ENCODE assay signal across 18 mouse cellular contexts in the genomic region with DNA sequence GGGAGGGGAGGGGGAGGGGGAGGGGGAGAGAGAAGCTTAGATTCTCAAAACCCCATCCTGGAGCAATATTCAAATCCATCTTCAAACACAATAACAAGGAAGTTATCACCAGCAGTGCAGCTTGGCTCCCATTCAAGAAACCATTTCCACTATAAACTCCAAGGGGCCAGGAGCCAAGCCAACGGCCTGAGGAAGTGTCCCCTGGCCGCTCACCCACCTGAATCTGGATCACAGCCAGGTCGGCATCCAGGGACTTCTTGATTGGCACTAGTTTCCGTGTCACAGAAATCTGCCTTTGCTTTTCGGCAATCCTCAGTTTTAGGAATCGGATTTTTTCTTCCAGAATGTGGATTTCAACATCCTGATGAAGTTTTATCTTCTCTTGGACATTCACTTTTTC.
DNase-seq lines count a peak whose midpoint lies in the region; ATAC-seq and TF ChIP-seq lines count a peak whose summit lies in the region.
"Had no signal": no experiment of that assay in that cellular context is flagged by ENCODE, and none has a peak within 500 bp of the region (broad histone marks: within the 10 kb centered on the region; RNA-seq: fewer than 3 reads in every experiment).

No protein-coding gene starts in this region.

- no peak for ATAC-seq in heart, embryonic 12.5 days (ENCODE audit: insufficient number of reproducible peaks, low FRiP score)
- no peak for ATAC-seq in limb, embryonic 14.5 days (ENCODE audit: low FRiP score, low read depth)
- ATAC-seq in erythroid progenitor cell, adult 5-6 weeks (replicated peaks; ENCODE audit: low FRiP score, poor library complexity, severe bottlenecking) = no peak
- ATAC-seq: intestine, postnatal 0 days had no signal

- no peak overlapping the region for H3K4me2 ChIP-seq in heart, embryonic 12.5 days
- no peak overlapping the region for H3K4me2 ChIP-seq in limb, embryonic 14.5 days (replicated peaks; ENCODE audit: low read depth, low read length, severe bottlenecking)
- H3K4me2 ChIP-seq: liver, embryonic 15.5 days had no signal

- no peak overlapping the region for H3K4me3 ChIP-seq in heart, embryonic 12.5 days
- no peak overlapping the region for H3K4me3 ChIP-seq in limb, embryonic 14.5 days (replicated peaks; ENCODE audit: low read length)
- H3K4me3 ChIP-seq in limb, embryonic 10.5 days = no peak overlapping the region
- H3K4me3 ChIP-seq: erythroblast, embryonic 14.5 days; hindbrain, embryonic 10.5 days; liver, embryonic 15.5 days; megakaryocyte, embryonic 14.5 days had no signal

- H3K9ac ChIP-seq in heart, embryonic 12.5 days = no peak overlapping the region
- H3K9ac ChIP-seq in limb, embryonic 14.5 days (ENCODE audit: low read depth, low read length, severe bottlenecking) = no peak overlapping the region
- H3K9ac ChIP-seq: liver, embryonic 15.5 days had no signal

- no peaks in the 10 kb centered on the region for H3K27me3 ChIP-seq in heart, embryonic 12.5 days (replicated peaks)
- H3K27me3 ChIP-seq in limb, embryonic 14.5 days (ENCODE audit: control insufficient read depth, insufficient read depth, low read length) = no peaks in the 10 kb centered on the region
- no peaks in the 10 kb centered on the region for H3K27me3 ChIP-seq in limb, embryonic 10.5 days (ENCODE audit: low read depth, poor library complexity, severe bottlenecking)
- H3K27me3 ChIP-seq: liver, embryonic 15.5 days; megakaryocyte, embryonic 14.5 days had no signal

- DNase-seq in cerebellum, postnatal 14 days = peak; percentile 64
- no peak for DNase-seq in cerebellum, adult 8-10 months
- DNase-seq in heart, adult 8-10 months (ENCODE audit: low spot score) = peak; percentile 26
- peak; percentile 14 for DNase-seq in limb, embryonic 14.5 days (ENCODE audit: low spot score)
- DNase-seq in limb, embryonic 10.5 days (ENCODE audit: low spot score) = no peak
- peak; percentile 23 to 36 for DNase-seq in heart, postnatal 36 days
- DNase-seq: adrenal gland, adult 8-10 months; B cell, adult 2 months; embryo, embryonic 11 days; right cerebral cortex, postnatal 25 days; thymus, adult 2 months had no signal

- H3K9me3 ChIP-seq in heart, embryonic 12.5 days (replicated peaks) = no peaks in the 10 kb centered on the region
- H3K9me3 ChIP-seq in limb, embryonic 14.5 days (ENCODE audit: control insufficient read depth, low read length) = no peaks in the 10 kb centered on the region
- H3K9me3 ChIP-seq in limb, embryonic 10.5 days (replicated peaks) = no peaks in the 10 kb centered on the region
- H3K9me3 ChIP-seq: hindbrain, embryonic 10.5 days; liver, embryonic 15.5 days; megakaryocyte, embryonic 14.5 days had no signal

- no peaks in the 10 kb centered on the region for H3K36me3 ChIP-seq in heart, embryonic 12.5 days
- H3K36me3 ChIP-seq in limb, embryonic 14.5 days (ENCODE audit: control insufficient read depth, insufficient read depth, low read length) = no peaks in the 10 kb centered on the region
- no peaks in the 10 kb centered on the region for H3K36me3 ChIP-seq in limb, embryonic 10.5 days
- H3K36me3 ChIP-seq: hindbrain, embryonic 10.5 days; liver, embryonic 15.5 days had no signal

- TF ChIP-seq POLR2A in limb, embryonic 14.5 days (IDR thresholded peaks at IDR 0.05; ENCODE audit: borderline replicate concordance, extremely low read depth, insufficient read depth, insufficient read length) = no peak

- H3K4me1 ChIP-seq in heart, embryonic 12.5 days (replicated peaks) = peaks cover 8% of the 10 kb centered on the region; the same call in 1 of the 2 replicates
- H3K4me1 ChIP-seq in limb, embryonic 14.5 days (ENCODE audit: control insufficient read depth, insufficient read depth, low read length) = no peaks in the 10 kb centered on the region; the same call in 1 of the 2 replicates
- no peaks in the 10 kb centered on the region for H3K4me1 ChIP-seq in limb, embryonic 10.5 days
- H3K4me1 ChIP-seq: liver, embryonic 15.5 days had no signal

- no peak overlapping the region for H3K27ac ChIP-seq in heart, embryonic 12.5 days (ENCODE audit: poor library complexity, severe bottlenecking)
- H3K27ac ChIP-seq in limb, embryonic 14.5 days (replicated peaks; ENCODE audit: low read depth, low read length) = no peak overlapping the region
- H3K27ac ChIP-seq in limb, embryonic 10.5 days = no peak overlapping the region
- H3K27ac ChIP-seq: hindbrain, embryonic 10.5 days; liver, embryonic 15.5 days had no signal

- WGBS in heart, embryonic 12.5 days = 64% methylated on average over 6 of the region's 6 CpGs
- 53% methylated on average over 6 of the region's 6 CpGs for WGBS in limb, embryonic 14.5 days
- 89% methylated on average over 6 of the region's 6 CpGs for WGBS in limb, embryonic 10.5 days

- intact Hi-C loops in heart, postnatal 36 days (cut with DNase I) = no loop called here

Comparison
In these comparisons a context has a peak if more than half of its experiments do, and no peak if none do; other contexts are left out.
1. DNase-seq: peak in cerebellum, postnatal 14 days (2 of 2), heart, adult 8-10 months (single experiment), limb, embryonic 14.5 days (single experiment) and heart, postnatal 36 days (2 of 2); none in cerebellum, adult 8-10 months (single experiment) and limb, embryonic 10.5 days (single experiment).